Mouse (Mus musculus) neural tube, embryonic 14.5 days (tissue): ENCODE data around the gene Sh3gl2. TPM values are rescaled to one million over a fixed set of nuclear protein-coding genes. Genes with fewer than 3 reads are reported as not detected.

Experiments used
- ATAC-seq: fragments of 200-750 bp; cut with Nextera tagmentation; 2 replicates; pipeline ENCODE4 v1.8.0; 2017; ENCODE audit warnings: low read depth, mild to moderate bottlenecking, moderate TSS enrichment, moderate library complexity
- H3K27ac ChIP-seq: fragments of 300-500 bp; sonication (generic); 2 replicates; pipeline ENCODE4 v1.5.1; 2014; ENCODE audit warnings: low read depth, mild to moderate bottlenecking, control low read depth, low read length, moderate library complexity, mixed read lengths
- H3K27me3 ChIP-seq: fragments of 300-500 bp; sonication (generic); 2 replicates; pipeline ENCODE4 v1.6.1; 2014; ENCODE audit warnings: low read length; ENCODE audit not compliant: control insufficient read depth, insufficient read depth
- H3K36me3 ChIP-seq: fragments of 300-500 bp; sonication (generic); 2 replicates; pipeline ENCODE4 v1.6.1; 2014; ENCODE audit warnings: low read length, mixed read lengths; ENCODE audit not compliant: control insufficient read depth, insufficient read depth
- H3K4me1 ChIP-seq: fragments of 300-500 bp; sonication (generic); 2 replicates; pipeline ENCODE4 v1.6.1; 2014; ENCODE audit warnings: low read length; ENCODE audit not compliant: control insufficient read depth, insufficient read depth
- H3K4me2 ChIP-seq: fragments of 300-500 bp; sonication (generic); 2 replicates; pipeline ENCODE4 v1.6.1; 2014; ENCODE audit warnings: mild to moderate bottlenecking, low read depth, low read length, control low read depth
- H3K4me3 ChIP-seq: fragments of 300-500 bp; sonication (generic); 2 replicates; pipeline ENCODE4 v1.5.1; 2014; ENCODE audit warnings: low read depth, low read length, control low read depth, mixed read lengths
- H3K9ac ChIP-seq: fragments of 300-500 bp; sonication (generic); replicated peaks from 2 replicates; pipeline ENCODE4 v1.6.1; 2014; ENCODE audit warnings: low read depth, mild to moderate bottlenecking, control low read depth, low read length, mixed read lengths
- H3K9me3 ChIP-seq: fragments of 300-500 bp; sonication (generic); 2 replicates; pipeline ENCODE4 v1.6.1; 2016; ENCODE audit warnings: low read length; ENCODE audit not compliant: control insufficient read depth
- WGBS: fragments of 180-500 bp; shearing (Covaris S2); extraction: QIAGEN DNeasy Blood & Tissue Kit; methylation state at CpG from one replicate; pipeline ENCODE4 v1.1.7; 2014; 5-methylcytosine and 5-hydroxymethylcytosine counted together
- polyA plus RNA-seq: library from polyadenylated mRNA; unstranded; fragments of >200 nt; fragmentation: Nextera tagmentation; extraction: Ambion mirVana; gene quantifications from 2 replicates; pipeline ENCODE4 v1.2.1, GENCODE M21; 2014

Gene Sh3gl2
- polyA plus RNA-seq, 1 experiment from 2014 or later, result 123 TPM

DNA sequence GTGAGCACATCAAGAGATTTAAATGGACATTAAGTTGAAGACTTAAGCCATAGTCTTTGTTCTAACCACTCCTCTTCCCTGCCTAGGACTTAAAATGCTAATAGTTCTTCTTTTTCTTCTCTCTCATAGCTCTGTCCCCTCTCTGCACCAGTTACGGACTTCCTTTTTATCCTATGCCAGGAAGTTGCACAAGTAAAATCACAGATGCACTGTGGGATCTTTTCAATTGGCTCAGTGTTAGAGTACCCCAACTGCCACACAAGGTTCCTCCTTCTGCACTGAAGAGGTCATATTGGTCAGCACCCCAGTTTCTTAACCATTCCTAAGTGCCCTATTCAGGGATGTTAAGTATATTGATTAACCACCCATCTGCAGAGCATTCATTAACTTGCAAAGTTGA lies 324.9 kb downstream of the Sh3gl2 start:
- Histone ChIP-seq H3K9ac (no peak overlapping the region), H3K36me3 (no peaks in the 10 kb centered on the region), H3K4me1 (no peaks in the 10 kb centered on the region), H3K4me3 (no peak overlapping the region), H3K27me3 (no peaks in the 10 kb centered on the region), H3K9me3 (no peaks in the 10 kb centered on the region), H3K27ac (no peak overlapping the region), H3K4me2 (no peak overlapping the region)
- 81% methylated on average over 1 of the region's 1 CpGs for WGBS
- ATAC-seq, result no peak

DNA sequence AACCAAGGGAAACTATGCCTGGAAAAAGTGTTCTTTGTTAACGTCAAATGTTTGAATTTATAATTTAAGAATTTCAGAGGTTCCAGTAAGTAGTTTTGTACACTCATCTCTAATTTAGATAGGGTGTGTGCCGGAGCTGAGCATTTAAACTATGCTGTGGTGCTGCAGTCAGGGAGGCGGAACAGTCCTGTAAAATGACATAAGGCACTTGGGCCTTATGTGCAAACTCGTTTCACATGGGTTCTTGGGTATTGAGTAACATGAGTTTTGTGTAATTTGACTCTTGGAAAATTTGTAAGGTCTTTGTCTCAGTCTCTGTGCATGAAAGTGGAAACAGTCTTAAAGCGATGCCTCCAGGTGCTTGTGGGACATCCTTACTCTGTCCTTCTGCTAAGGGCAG lies 334.8 kb downstream of the Sh3gl2 start:
- no peak overlapping the region for H3K9ac ChIP-seq
- H3K4me3 ChIP-seq, result no peak overlapping the region
- H3K4me1 ChIP-seq, result no peaks in the 10 kb centered on the region
- WGBS, result 84% methylated on average over 5 of the region's 5 CpGs
- ATAC-seq, result no peak
- no peak overlapping the region for H3K27ac ChIP-seq
- no peaks in the 10 kb centered on the region for H3K27me3 ChIP-seq
- H3K4me2 ChIP-seq, result no peak overlapping the region
- H3K9me3 ChIP-seq, result no peaks in the 10 kb centered on the region
- H3K36me3 ChIP-seq, result no peaks in the 10 kb centered on the region

- no peaks in the 10 kb centered on the region for H3K9me3 ChIP-seq
- 90% methylated on average over 4 of the region's 4 CpGs for WGBS
- no peaks in the 10 kb centered on the region for H3K36me3 ChIP-seq
- no peak overlapping the region for H3K4me3 ChIP-seq
- H3K27me3 ChIP-seq, result no peaks in the 10 kb centered on the region
- H3K4me2 ChIP-seq, result no peak overlapping the region
- no peaks in the 10 kb centered on the region for H3K4me1 ChIP-seq
- no peak overlapping the region for H3K27ac ChIP-seq
- no peak overlapping the region for H3K9ac ChIP-seq
- no peak for ATAC-seq
Measured at GRCm38 (mm10) chr4:85543221-85543620, 338.3 kb downstream of the Sh3gl2 start.

GRCm38 (mm10) chr4:85554696-85555095 lies 349.8 kb downstream of the Sh3gl2 start:
- no peak overlapping the region for H3K4me3 ChIP-seq
- no peaks in the 10 kb centered on the region for H3K36me3 ChIP-seq
- no peaks in the 10 kb centered on the region for H3K27me3 ChIP-seq
- H3K27ac ChIP-seq, result no peak overlapping the region
- H3K9me3 ChIP-seq, result no peaks in the 10 kb centered on the region
- WGBS, result 57% methylated on average over 3 of the region's 3 CpGs
- no peak overlapping the region for H3K4me2 ChIP-seq
- no peak overlapping the region for H3K9ac ChIP-seq
- H3K4me1 ChIP-seq, result no peaks in the 10 kb centered on the region
- ATAC-seq, result no peak

DNA sequence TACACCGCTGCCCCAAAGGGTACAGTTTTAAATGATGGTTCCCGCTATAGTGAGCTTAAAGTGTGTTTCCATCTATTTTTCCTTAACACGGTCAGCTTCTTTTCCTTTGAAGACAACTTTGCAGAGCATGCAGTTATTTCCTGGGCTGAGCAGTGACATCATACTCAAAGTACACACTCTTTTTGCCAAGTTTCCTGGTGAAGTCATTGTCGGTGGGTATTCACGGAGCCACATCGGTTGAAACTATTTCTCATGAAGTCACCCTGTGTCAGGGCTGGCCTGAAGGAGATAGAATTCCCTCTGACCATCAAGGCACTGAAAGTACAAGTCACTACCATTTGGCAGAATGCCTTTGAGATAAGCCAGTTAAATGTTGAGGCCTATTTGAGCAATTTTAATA lies 354.8 kb downstream of the Sh3gl2 start:
- Histone ChIP-seq H3K4me3 (no peak overlapping the region), H3K36me3 (no peaks in the 10 kb centered on the region), H3K4me2 (no peak overlapping the region), H3K27ac (no peak overlapping the region), H3K27me3 (no peaks in the 10 kb centered on the region), H3K9ac (no peak overlapping the region), H3K4me1 (no peaks in the 10 kb centered on the region), H3K9me3 (no peaks in the 10 kb centered on the region)
- ATAC-seq, result no peak
- 86% methylated on average over 6 of the region's 6 CpGs for WGBS

DNA sequence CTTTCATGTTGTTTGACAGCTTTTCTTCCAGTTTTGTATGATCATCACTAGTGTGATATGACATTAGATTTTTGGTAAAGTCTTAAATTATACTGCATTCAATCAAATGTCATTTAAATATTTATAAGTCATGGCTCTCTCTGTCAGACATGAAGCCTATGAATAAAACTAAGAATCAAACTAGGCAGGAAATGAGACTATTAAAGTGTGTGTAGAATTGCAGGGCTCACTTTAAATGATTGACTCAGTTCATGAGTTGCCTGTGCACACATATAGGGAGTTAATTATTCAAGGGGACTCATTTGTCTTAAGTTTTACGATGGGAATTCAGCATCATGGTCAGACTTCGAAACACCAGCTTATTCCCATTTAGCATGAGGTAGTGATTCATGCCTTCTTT lies 380.5 kb downstream of the Sh3gl2 start:
- no peaks in the 10 kb centered on the region for H3K36me3 ChIP-seq
- no peak overlapping the region for H3K4me3 ChIP-seq
- no peak for ATAC-seq
- H3K4me1 ChIP-seq, result no peaks in the 10 kb centered on the region
- no peaks in the 10 kb centered on the region for H3K9me3 ChIP-seq
- H3K4me2 ChIP-seq, result no peak overlapping the region
- 79% methylated on average over 2 of the region's 2 CpGs for WGBS
- H3K27me3 ChIP-seq, result no peaks in the 10 kb centered on the region
- no peak overlapping the region for H3K27ac ChIP-seq
- no peak overlapping the region for H3K9ac ChIP-seq

DNA sequence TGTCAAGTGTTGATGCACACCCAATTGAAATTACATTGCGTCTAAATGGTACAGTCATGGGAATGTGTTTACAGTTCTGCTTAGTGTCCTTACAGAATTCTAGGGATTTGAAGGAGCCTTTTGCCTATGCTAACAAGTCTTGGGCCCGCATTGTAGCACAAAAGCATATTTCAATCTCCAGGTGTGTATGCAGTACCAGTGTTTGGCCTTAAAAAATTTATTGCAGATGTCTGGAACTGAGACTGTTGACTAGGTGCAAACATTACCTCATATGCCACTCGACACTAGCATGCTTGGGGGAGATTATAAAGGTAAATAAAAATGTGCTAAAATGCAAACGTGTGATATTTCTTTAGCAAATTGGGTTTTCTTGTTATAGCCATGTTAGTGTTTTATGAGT lies 384.0 kb downstream of the Sh3gl2 start:
- Histone ChIP-seq H3K9ac (no peak overlapping the region), H3K4me3 (no peak overlapping the region), H3K4me1 (no peaks in the 10 kb centered on the region), H3K27ac (no peak overlapping the region), H3K27me3 (no peaks in the 10 kb centered on the region), H3K36me3 (no peaks in the 10 kb centered on the region), H3K4me2 (no peak overlapping the region), H3K9me3 (no peaks in the 10 kb centered on the region)
- no peak for ATAC-seq
- WGBS, result 86% methylated on average over 4 of the region's 4 CpGs

GRCm38 (mm10) chr4:85591037-85591436 lies 386.1 kb downstream of the Sh3gl2 start:
- no peaks in the 10 kb centered on the region for H3K27me3 ChIP-seq
- no peaks in the 10 kb centered on the region for H3K4me1 ChIP-seq
- no peak for ATAC-seq
- no peak overlapping the region for H3K4me3 ChIP-seq
- H3K9ac ChIP-seq, result no peak overlapping the region
- H3K4me2 ChIP-seq, result no peak overlapping the region
- H3K36me3 ChIP-seq, result no peaks in the 10 kb centered on the region
- WGBS, result 61% methylated on average over 7 of the region's 7 CpGs
- H3K27ac ChIP-seq, result no peak overlapping the region
- no peaks in the 10 kb centered on the region for H3K9me3 ChIP-seq

DNA sequence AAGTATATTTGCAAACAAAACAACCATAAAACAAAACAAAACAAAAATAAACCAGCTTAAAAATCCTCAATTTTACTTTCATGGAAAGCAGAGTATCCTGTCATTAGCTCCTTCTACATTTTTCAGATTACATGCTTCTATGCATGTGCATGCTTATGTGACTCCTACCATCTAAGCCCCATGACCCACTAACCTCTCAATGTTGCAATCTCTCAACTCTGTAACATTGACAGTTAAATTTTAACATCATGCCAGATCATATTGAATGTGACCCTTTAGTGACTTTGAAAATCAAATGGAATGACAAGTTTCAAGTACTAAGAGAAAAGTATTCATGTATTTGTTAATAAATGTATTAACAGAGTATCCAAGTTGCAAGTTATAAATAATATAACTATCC lies 389.2 kb downstream of the Sh3gl2 start:
- Histone ChIP-seq H3K9ac (no peak overlapping the region), H3K27me3 (no peaks in the 10 kb centered on the region), H3K27ac (no peak overlapping the region), H3K4me1 (no peaks in the 10 kb centered on the region), H3K9me3 (no peaks in the 10 kb centered on the region), H3K4me2 (no peak overlapping the region), H3K4me3 (no peak overlapping the region), H3K36me3 (no peaks in the 10 kb centered on the region)
- ATAC-seq, result no peak

DNA sequence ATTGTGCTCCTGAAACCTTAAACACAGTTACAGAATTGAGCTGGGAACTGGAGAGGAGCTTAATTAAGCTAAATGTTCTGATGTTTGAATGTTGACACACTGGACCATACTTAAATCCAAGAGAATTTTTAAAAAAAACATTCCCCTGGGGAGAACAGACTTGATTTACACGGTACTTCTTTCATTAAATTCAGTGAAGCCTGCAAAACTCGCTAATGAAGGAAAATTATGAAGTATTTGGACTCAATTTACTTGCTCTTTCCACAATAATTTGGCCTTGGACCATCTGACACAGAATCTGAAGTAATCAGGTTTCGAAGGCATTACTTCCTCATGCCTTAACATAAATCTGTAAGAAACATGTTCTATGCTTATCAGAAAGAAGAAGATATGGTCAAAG lies 408.4 kb downstream of the Sh3gl2 start:
- no peak overlapping the region for H3K27ac ChIP-seq
- no peaks in the 10 kb centered on the region for H3K9me3 ChIP-seq
- no peak overlapping the region for H3K4me2 ChIP-seq
- no peaks in the 10 kb centered on the region for H3K27me3 ChIP-seq
- H3K4me3 ChIP-seq, result no peak overlapping the region
- no peak overlapping the region for H3K9ac ChIP-seq
- WGBS, result 86% methylated on average over 3 of the region's 3 CpGs
- no peak for ATAC-seq
- no peaks in the 10 kb centered on the region for H3K36me3 ChIP-seq
- no peaks in the 10 kb centered on the region for H3K4me1 ChIP-seq
